Mouse (Mus musculus): ENCODE data around the gene Tubb2b. TPM values are rescaled to one million over a fixed set of nuclear protein-coding genes. Genes with fewer than 3 reads are reported as not detected.

The Tubb2b gene
- total RNA-seq, 2 experiments from 2014 or later: 59.8 to 108 TPM

DNA sequence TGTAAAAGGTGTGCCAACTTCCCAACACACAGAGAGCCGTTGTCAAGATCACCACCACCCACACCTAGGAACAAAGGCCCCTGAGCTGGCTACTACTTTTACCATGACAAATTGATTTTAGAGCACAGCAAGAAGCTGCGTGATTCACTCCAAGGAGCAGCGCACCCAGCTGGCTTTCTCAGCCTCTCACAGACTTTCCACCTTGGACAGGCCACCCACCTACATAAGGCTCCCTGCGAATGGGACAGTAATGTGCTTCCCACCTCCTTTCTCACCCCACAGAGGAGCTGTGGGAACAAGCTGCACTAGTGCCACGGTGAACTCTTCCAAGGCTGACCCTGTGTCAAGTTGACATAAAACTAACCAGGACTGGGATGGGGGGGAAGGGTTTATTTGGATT lies 13.1 kb upstream of the Tubb2b start:
- DNase-seq (ENCODE audit: low spot score in 2 of 2): no peak

GRCm38 (mm10) chr13:34136605-34137004 lies 6.3 kb upstream of the Tubb2b start:
- no peak for DNase-seq (ENCODE audit: low spot score in 2 of 2)

DNA sequence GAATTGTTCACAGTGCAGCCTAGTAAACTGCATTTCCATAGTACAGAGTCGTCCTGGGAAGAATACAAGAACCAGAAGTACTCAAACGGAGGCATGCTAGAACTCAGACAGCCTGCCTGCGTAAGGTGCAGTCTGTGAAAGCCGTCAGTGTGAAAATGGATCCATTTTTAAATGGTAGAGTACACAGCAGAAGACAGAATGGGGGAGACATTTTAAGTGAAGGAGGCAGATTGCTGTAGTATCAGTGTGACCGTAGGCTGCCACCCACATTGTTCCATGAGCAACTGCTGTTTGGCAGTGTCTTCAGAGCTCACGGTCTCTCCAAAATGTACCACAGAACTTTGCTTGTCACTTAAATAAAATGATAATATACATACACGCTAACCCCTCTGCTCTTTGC lies 4.0 kb upstream of the Tubb2b start:
- DNase-seq (ENCODE audit: low spot score in 2 of 2): no peak

- DNase-seq (ENCODE audit: low spot score in 2 of 2): no peak
These were observed 3.2 kb upstream of the Tubb2b start for GRCm38 (mm10) chr13:34133326-34134071.

DNA sequence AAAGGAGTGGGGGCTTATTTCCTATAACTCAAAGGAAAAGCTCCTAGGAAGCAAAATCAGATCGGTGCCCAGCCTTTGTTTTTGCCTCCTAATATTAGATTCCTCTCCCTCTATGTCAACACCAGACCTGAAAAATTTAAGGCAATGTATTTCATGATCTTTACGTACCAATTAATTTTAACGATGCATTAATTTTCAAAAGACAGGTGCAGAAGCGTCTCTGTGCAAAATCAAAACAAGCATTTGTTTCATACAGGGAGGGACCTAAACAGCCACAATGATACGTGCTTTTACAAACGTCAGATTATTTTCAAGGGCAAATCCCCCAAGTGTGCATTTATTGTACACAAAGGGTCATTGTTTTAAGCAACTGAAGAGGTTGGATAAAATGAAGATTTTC lies 2.6 kb upstream of the Tubb2b start:
- no peak for DNase-seq (ENCODE audit: low spot score in 2 of 2)

- no peak for DNase-seq (ENCODE audit: low spot score in 2 of 2)
These were observed 2.0 kb upstream of the Tubb2b start for GRCm38 (mm10) chr13:34132299-34132698.

DNA sequence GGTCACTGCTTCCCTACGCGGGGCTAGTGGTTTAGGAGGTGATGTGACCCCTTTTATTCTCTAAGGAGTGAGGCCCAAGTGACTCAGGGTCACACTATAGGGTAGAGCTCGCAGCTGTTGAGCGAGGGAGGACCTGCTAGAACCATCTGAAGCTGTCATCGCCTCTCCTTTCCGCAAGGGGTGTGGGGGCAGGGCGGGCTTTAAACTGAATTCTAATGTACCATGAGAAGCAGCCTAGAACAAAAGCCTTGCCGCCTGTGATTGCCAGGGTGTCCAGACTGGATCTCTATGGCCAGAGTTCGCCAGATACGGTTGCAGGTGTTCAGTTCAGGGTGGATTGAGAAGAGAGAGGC lies 1.4 kb upstream of the Tubb2b start:
- no peak for DNase-seq (ENCODE audit: low spot score in 2 of 2)

GRCm38 (mm10) chr13:34131011-34131707 lies 893 bp upstream of the Tubb2b start:
- DNase-seq (ENCODE audit: low spot score in 2 of 2): no peak

GRCm38 (mm10) chr13:34129485-34130225 lies 611 bp downstream of the Tubb2b start:
- no peak for DNase-seq (ENCODE audit: low spot score in 2 of 2)

GRCm38 (mm10) chr13:34128276-34129114 lies 1.8 kb downstream of the Tubb2b start:
- no peak for DNase-seq (ENCODE audit: low spot score in 2 of 2)

DNA sequence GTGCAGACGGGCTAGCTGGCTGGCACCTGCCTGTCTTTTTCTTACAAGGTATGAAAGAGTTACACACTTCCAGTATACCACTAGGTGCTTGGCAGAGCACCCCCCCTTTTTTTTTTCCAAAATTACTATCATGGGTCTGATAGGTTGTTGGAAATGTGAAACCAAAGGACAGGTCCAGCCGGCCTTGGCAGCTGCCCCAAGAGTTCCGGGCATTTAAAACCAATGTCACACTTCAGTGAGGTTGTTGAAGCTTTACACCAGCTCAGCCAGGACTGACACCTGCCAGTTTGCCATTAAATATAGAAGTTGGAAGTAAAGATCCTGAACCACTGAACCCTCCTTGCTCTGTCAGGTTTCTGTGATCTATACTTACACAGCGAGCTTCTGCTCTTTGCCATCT lies 4.6 kb downstream of the Tubb2b start:
- no peak for DNase-seq (ENCODE audit: low spot score in 2 of 2)

DNA sequence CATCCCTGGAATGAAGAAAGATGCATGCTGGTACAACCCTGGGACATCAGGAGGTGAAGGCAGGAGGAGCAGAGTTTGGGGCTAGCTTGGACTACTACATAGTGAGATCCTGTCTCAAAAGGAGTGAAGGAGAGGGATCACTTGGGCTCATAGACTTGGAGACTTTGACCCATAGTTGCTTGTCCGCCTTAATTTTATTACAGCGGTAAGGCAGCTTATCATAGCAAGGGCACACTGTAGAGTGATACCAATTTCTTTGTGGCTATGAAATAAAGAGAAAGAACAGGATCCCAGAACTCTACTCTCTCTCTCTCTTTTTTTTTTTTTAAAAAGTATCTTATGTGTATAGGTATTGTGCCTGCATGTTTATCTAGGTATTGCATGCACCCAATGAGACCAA lies 9.7 kb downstream of the Tubb2b start:
- DNase-seq (ENCODE audit: low spot score in 2 of 2): no peak

- no peak for DNase-seq (ENCODE audit: low spot score in 2 of 2)
These were observed 10.9 kb downstream of the Tubb2b start for GRCm38 (mm10) chr13:34119406-34119805.

DNA sequence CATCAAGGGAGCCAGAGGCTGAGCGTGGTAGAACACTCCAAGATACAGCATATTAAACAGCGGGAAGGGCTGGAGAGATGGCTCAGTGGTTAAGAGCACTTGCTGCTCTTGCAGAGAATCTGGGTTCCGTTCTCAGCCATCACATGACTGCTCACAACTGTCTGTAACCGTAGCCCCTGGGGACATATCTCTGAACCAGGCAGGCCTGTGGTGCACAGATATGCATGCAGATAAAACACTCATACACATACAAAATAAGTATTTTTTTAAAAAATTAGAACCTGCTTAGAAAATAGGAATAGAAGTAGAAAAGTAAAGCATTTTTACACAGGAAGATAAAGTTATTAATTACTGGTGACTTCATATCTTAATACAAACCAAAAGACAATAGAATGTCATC lies 11.4 kb downstream of the Tubb2b start:
- no peak for DNase-seq (ENCODE audit: low spot score in 2 of 2)

- no peak for DNase-seq (ENCODE audit: low spot score in 2 of 2)
These were observed 13.8 kb downstream of the Tubb2b start for GRCm38 (mm10) chr13:34116508-34116907.

DNA sequence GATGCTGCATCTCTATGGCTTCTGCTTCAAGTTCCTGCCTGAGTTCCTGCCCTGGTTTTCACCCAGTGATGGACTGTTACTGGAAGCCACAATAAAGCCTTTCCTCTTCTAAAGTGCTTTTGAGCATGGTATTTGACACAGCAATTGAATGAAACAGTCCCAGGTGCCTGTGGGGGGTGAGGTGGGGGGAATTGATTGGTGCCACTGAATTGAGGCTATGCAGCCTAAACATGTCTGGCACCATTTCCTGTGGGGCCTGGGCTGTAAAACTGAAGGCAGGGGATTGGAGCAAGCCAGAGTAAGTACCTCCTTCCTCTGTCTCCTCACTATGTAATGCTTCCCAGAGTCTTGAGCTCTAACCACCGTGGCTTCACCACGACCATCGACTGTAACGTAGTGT lies 15.6 kb downstream of the Tubb2b start:
- DNase-seq (ENCODE audit: low spot score in 2 of 2): no peak

GRCm38 (mm10) chr13:34113086-34113485 lies 17.2 kb downstream of the Tubb2b start:
- no peak for DNase-seq (ENCODE audit: low spot score in 2 of 2)

DNA sequence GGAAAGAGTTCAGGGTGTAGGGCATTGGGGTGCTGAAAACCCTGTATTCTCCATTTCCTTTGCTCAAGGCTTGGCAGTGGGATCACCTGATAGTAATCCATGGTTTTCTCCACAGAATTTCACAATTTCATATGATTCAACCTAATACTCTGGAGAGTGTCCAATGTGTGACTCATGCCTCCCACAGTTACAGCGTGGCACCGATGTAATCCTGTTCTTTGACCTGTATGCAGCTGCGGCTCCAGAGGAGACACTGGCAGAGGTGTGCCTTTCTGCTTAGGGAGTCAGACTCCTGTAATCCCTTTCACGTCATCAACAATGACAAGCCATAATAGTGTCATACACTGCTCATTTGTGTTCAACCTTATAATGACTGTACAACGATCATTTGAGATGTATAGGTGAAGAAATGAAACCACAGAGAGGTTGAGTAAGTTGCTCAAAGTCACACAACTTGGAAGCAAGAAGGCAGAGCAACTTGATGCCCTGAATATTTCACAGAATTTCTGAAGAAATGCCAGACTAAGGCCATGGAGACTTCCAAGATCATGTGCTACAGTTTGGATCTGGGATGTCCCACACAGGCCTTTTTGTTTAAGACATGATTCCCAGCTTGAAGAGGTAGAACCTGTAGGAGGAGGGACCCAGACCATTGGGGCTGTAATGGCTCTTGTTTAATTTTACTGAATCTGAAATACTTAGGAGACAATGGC lies 17.7 kb downstream of the Tubb2b start:
- no peak for DNase-seq (ENCODE audit: low spot score in 2 of 2)

GRCm38 (mm10) chr13:34111878-34112277 lies 18.4 kb downstream of the Tubb2b start:
- no peak for DNase-seq (ENCODE audit: low spot score in 2 of 2)

DNA sequence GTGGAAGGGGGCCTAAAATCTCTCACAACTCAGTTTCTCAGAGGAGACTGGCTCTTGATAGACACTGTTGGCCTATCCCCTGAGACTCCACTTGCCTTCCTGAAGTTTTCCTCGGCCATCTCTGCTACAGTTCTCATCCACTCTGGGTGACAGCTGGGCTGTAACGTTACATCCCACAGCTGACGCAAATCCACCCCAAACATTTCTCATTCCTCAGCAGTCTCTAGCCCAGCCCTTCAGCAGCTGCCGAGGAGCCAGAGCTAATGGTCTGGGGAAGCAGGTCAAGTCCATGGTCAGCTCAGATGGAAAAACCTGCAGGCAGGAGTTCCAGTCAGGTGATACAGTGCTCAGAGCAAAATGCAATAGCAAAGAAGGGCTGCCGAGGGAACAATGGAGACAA lies 19.2 kb downstream of the Tubb2b start:
- DNase-seq (ENCODE audit: low spot score in 2 of 2): no peak

- no peak for DNase-seq (ENCODE audit: low spot score in 2 of 2)
These were observed 20.6 kb downstream of the Tubb2b start for GRCm38 (mm10) chr13:34109677-34110058.

All from adrenal gland, postnatal 4 days (tissue).